Mouse (Mus musculus) induced T-regulatory cell, adult 2 months (primary cell): ENCODE data around the gene Fam214b.

Experiments
- DNase-seq: peaks from one replicate; pipeline ENCODE4 v3.0.0-alpha.2; 2012; ENCODE audit warnings: low read depth

Gene Fam214b

GRCm38 (mm10) chr4:43038567-43039495 is 7.2 kb downstream of the Fam214b start:
- DNase-seq = no peak

- no peak for DNase-seq
Observed at GRCm38 (mm10) chr4:43037860-43038566, 8.0 kb downstream of the Fam214b start.

GRCm38 (mm10) chr4:43036356-43036755 is 9.7 kb downstream of the Fam214b start:
- no peak for DNase-seq

- no peak for DNase-seq
Observed at GRCm38 (mm10) chr4:43035851-43036250, 10.2 kb downstream of the Fam214b start.

GRCm38 (mm10) chr4:43033481-43033880 is 12.5 kb downstream of the Fam214b start:
- no peak for DNase-seq

- DNase-seq = no peak
Observed at GRCm38 (mm10) chr4:43032501-43032900, 13.5 kb downstream of the Fam214b start.

- peak; percentile 92 for DNase-seq
Observed at GRCm38 (mm10) chr4:43031237-43031995, 14.6 kb downstream of the Fam214b start, which contains the start of gene Stoml2. Gene Stoml2, minus strand, starts transcription at chr4:43031710.

- DNase-seq = no peak
Observed at GRCm38 (mm10) chr4:43030780-43031230, 15.2 kb downstream of the Fam214b start.

GRCm38 (mm10) chr4:43030352-43030751 is 15.7 kb downstream of the Fam214b start:
- no peak for DNase-seq

- DNase-seq = no peak
Observed at GRCm38 (mm10) chr4:43029749-43030148, 16.3 kb downstream of the Fam214b start.

- no peak for DNase-seq
Observed at GRCm38 (mm10) chr4:43029121-43029520, 16.9 kb downstream of the Fam214b start.

- DNase-seq = peak; percentile 97
Observed at GRCm38 (mm10) chr4:43025084-43025960, 20.7 kb downstream of the Fam214b start, which contains the start of gene Pigo. Gene Pigo, minus strand, starts transcription at chr4:43025819.

GRCm38 (mm10) chr4:43024673-43025072 is 21.3 kb downstream of the Fam214b start:
- no peak for DNase-seq

GRCm38 (mm10) chr4:43021341-43021740 is 24.7 kb downstream of the Fam214b start:
- no peak for DNase-seq

- no peak for DNase-seq
Observed at GRCm38 (mm10) chr4:43020876-43021275, 25.1 kb downstream of the Fam214b start.

- no peak for DNase-seq
Observed at GRCm38 (mm10) chr4:43019641-43020465, 26.2 kb downstream of the Fam214b start.

- DNase-seq = no peak
Observed at GRCm38 (mm10) chr4:43019176-43019575, 26.8 kb downstream of the Fam214b start.

GRCm38 (mm10) chr4:43018156-43018555 is 27.9 kb downstream of the Fam214b start:
- DNase-seq = no peak

GRCm38 (mm10) chr4:43012091-43012490 is 33.9 kb downstream of the Fam214b start:
- DNase-seq = no peak
